In the genomic region with DNA sequence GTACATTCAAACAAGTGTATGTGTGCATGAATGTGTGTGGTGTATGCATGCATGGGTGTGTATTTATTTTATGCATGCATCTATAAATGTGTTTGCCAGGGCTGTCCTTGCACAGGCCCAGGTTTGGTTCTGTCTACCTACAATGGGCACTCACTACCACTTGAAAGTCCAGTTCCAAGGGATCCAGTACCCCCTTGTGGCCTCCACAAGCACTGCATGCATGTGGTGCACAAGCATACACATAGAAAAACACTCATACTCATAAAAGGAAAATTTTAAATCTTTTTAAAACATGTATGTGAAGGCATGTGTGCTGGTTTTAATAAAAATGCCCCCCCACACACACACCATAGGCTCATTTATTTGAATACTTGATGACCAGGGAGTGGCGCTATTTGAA, we compare ENCODE assay signal across 14 mouse cellular contexts. TPM values are rescaled to one million over a fixed set of nuclear protein-coding genes. Genes with fewer than 3 reads are reported as not detected.
DNase-seq lines count a peak whose midpoint lies in the region; ATAC-seq and TF ChIP-seq lines count a peak whose summit lies in the region.
"Had no signal": no experiment of that assay in that cellular context is flagged by ENCODE, and none has a peak within 500 bp of the region (broad histone marks: within the 10 kb centered on the region; RNA-seq: fewer than 3 reads in every experiment).

No protein-coding gene starts in this region.

- no peak for ATAC-seq in liver, embryonic 14.5 days (ENCODE audit: insufficient read depth)

- H3K9me3 ChIP-seq in liver, embryonic 14.5 days (ENCODE audit: control insufficient read depth, low read length), result peaks cover 3% of the 10 kb centered on the region; the same call in 1 of the 2 replicates
- no peaks in the 10 kb centered on the region; the same call in 1 of the 2 replicates for H3K9me3 ChIP-seq in ES-Bruce4 (replicated peaks; ENCODE audit: control insufficient read depth, insufficient read depth, low read length, poor library complexity, severe bottlenecking)

- 71% methylated on average over 1 of the region's 1 CpGs for WGBS in liver, embryonic 14.5 days (ENCODE audit: insufficient replicate concordance)

- H3K4me1 ChIP-seq in liver, embryonic 14.5 days (replicated peaks; ENCODE audit: control insufficient read depth in 2 of 2, insufficient read depth in 2 of 2, low read length in 1 of 2), result no peaks in the 10 kb centered on the region
- H3K4me1 ChIP-seq in ES-Bruce4 (ENCODE audit: control insufficient read depth, insufficient read depth, low read length), result no peaks in the 10 kb centered on the region

- DNase-seq in embryo, embryonic 10.5 days (ENCODE audit: low spot score), result peak; percentile 29
- no peak for DNase-seq in embryo, embryonic 9.5 days (ENCODE audit: extremely low spot score)
- no peak for DNase-seq in liver, embryonic 14.5 days (ENCODE audit: low read depth in 3 of 3, low spot score in 3 of 3)
- DNase-seq in liver, result no peak
- DNase-seq in brain, embryonic 14.5 days (ENCODE audit: low read depth), result no peak
- DNase-seq in layer of hippocampus, postnatal 10 days (ENCODE audit: low spot score in 2 of 2), result no peak
- DNase-seq in spleen, adult 12 weeks (ENCODE audit: low spot score), result no peak
- DNase-seq: cerebellum, adult 9-11 months; gastrocnemius, postnatal 36 days; lung, postnatal 10 days had no signal

- no peak overlapping the region for H3K9ac ChIP-seq in liver, embryonic 14.5 days (replicated peaks)
- H3K9ac ChIP-seq in ES-Bruce4 (ENCODE audit: low read depth, poor library complexity, severe bottlenecking), result no peak overlapping the region

- H3K4me3 ChIP-seq in liver, embryonic 14.5 days (ENCODE audit: insufficient read depth in 1 of 2, low read depth in 2 of 2, low read length in 2 of 2), result no peak overlapping the region
- H3K4me3 ChIP-seq in ES-Bruce4 (ENCODE audit: low read depth, low read length), result no peak overlapping the region
- H3K4me3 ChIP-seq: myocyte had no signal

- no peak overlapping the region for H3K4me2 ChIP-seq in liver, embryonic 14.5 days (ENCODE audit: low read depth)

- H3K27me3 ChIP-seq in liver, embryonic 14.5 days (ENCODE audit: control insufficient read depth, insufficient read depth, low read length), result no peaks in the 10 kb centered on the region
- no peaks in the 10 kb centered on the region for H3K27me3 ChIP-seq in ES-Bruce4 (ENCODE audit: control insufficient read depth, insufficient read depth, low read length, poor library complexity, severe bottlenecking)

- peak; percentile 33; the same call in 1 of the 2 replicates for TF ChIP-seq CTCF in liver, embryonic 14.5 days (IDR thresholded peaks at IDR 0.05; ENCODE audit: low read depth)
- TF ChIP-seq CTCF in ES-Bruce4 (IDR thresholded peaks at IDR 0.05; ENCODE audit: low read depth, low read length), result peak; percentile 66
- peak; percentile 39; the same call in 1 of the 2 replicates for TF ChIP-seq CTCF in brain, embryonic 14.5 days (IDR thresholded peaks at IDR 0.05; ENCODE audit: borderline replicate concordance, extremely low read depth, insufficient read depth, insufficient read length)

- no peak for TF ChIP-seq EP300 in liver, embryonic 14.5 days (IDR thresholded peaks at IDR 0.05; ENCODE audit: low read depth)
- no peak for TF ChIP-seq EP300 in ES-Bruce4 (IDR thresholded peaks at IDR 0.05; ENCODE audit: insufficient read depth, low read depth, low read length)

- H3K27ac ChIP-seq in liver, embryonic 14.5 days, result no peak overlapping the region
- no peak overlapping the region for H3K27ac ChIP-seq in ES-Bruce4 (ENCODE audit: insufficient read depth, low read length)

- no peak for TF ChIP-seq POLR2A in ES-Bruce4 (IDR thresholded peaks at IDR 0.05; ENCODE audit: insufficient read depth, low read length)
- TF ChIP-seq POLR2A in brain, embryonic 14.5 days (IDR thresholded peaks at IDR 0.05; ENCODE audit: borderline replicate concordance, extremely low read depth, insufficient read depth, insufficient read length, poor library complexity, severe bottlenecking), result no peak

- no peaks in the 10 kb centered on the region for H3K36me3 ChIP-seq in liver, embryonic 14.5 days (replicated peaks; ENCODE audit: control insufficient read depth, insufficient read depth, low read depth)
- no peaks in the 10 kb centered on the region for H3K36me3 ChIP-seq in ES-Bruce4 (ENCODE audit: control insufficient read depth, insufficient read depth, low read length, poor library complexity, severe bottlenecking)

RNA-seq across cellular contexts. Expression of a gene that starts 37.3 kb away (rescaled TPM):
- not detected in 2 replicates for polyA plus RNA-seq in liver, embryonic 14.5 days (2012; rRNA removed)
- polyA plus RNA-seq in liver, embryonic 14.5 days (2014; fragmentation: Nextera tagmentation; extraction: Ambion mirVana), result not detected in 2 replicates
- not detected in 2 replicates for polyA plus RNA-seq in ES-Bruce4 (2011; ENCODE audit: insufficient read depth, insufficient read length, low read depth, missing spikeins)
- polyA plus RNA-seq in brain, embryonic 14.5 days (2012; rRNA removed), result 0.24 and 0.30 TPM in 2 replicates
- total RNA-seq in layer of hippocampus, postnatal 10 days (2021), result under 1 TPM; 0.25 to 0.40 TPM
- total RNA-seq: gastrocnemius, postnatal 36 days; heart, postnatal 10 days had no signal
- polyA plus RNA-seq: intestine, embryonic 14.5 days; myocyte had no signal
